Mouse (Mus musculus) c-Kit-positive CD71-positive TER-119-negative erythroid progenitor cells, embryonic 14.5 days (primary cell): Measurements from ENCODE around the gene Adgre1.
"Not testable (repeated sequence)": the region's sequence is repeated elsewhere in the genome, so short reads cannot be mapped to it uniquely, and the experiment has no call there.

Experiments used
- DNase-seq: peaks from one replicate; pipeline ENCODE4 v3.0.0-alpha.2; 2013; ENCODE audit warnings: low read depth

Gene Adgre1

GRCm38 (mm10) chr17:57358441-57358840, at the start of gene Adgre1:
Adgre1 (plus strand) TSS chr17:57358691.
- DNase-seq, result no peak

GRCm38 (mm10) chr17:57311801-57312200, 46.7 kb upstream of the Adgre1 start:
- DNase-seq, result no peak

GRCm38 (mm10) chr17:57327615-57328014, 30.9 kb upstream of the Adgre1 start:
- no peak for DNase-seq

- DNase-seq, result no peak
These were observed 29.5 kb upstream of the Adgre1 start for GRCm38 (mm10) chr17:57328944-57329343.

- no peak for DNase-seq
These were observed 27.5 kb upstream of the Adgre1 start for GRCm38 (mm10) chr17:57330993-57331392.

GRCm38 (mm10) chr17:57332241-57332640, 26.2 kb upstream of the Adgre1 start:
- peak; percentile 24 for DNase-seq

- no peak for DNase-seq
These were observed 24.3 kb upstream of the Adgre1 start for GRCm38 (mm10) chr17:57334001-57334760.

GRCm38 (mm10) chr17:57334761-57335150, 23.7 kb upstream of the Adgre1 start:
- peak; percentile 63 for DNase-seq

- DNase-seq, result not testable (repeated sequence)
These were observed 23.3 kb upstream of the Adgre1 start for GRCm38 (mm10) chr17:57335194-57335593.

- DNase-seq, result peak; percentile 84
These were observed 22.7 kb upstream of the Adgre1 start for GRCm38 (mm10) chr17:57335673-57336303.

- DNase-seq, result no peak
These were observed 20.5 kb upstream of the Adgre1 start for GRCm38 (mm10) chr17:57337996-57338395.

GRCm38 (mm10) chr17:57339298-57339697, 19.2 kb upstream of the Adgre1 start:
- no peak for DNase-seq

GRCm38 (mm10) chr17:57341568-57341967, 16.9 kb upstream of the Adgre1 start:
- no peak for DNase-seq

GRCm38 (mm10) chr17:57344029-57344707, 14.3 kb upstream of the Adgre1 start:
- DNase-seq, result no peak

GRCm38 (mm10) chr17:57347017-57347416, 11.5 kb upstream of the Adgre1 start:
- no peak for DNase-seq

- DNase-seq, result no peak
These were observed 10.7 kb upstream of the Adgre1 start for GRCm38 (mm10) chr17:57347781-57348180.

GRCm38 (mm10) chr17:57349067-57349466, 9.4 kb upstream of the Adgre1 start:
- no peak for DNase-seq

GRCm38 (mm10) chr17:57350212-57350611, 8.3 kb upstream of the Adgre1 start:
- no peak for DNase-seq

- no peak for DNase-seq
These were observed 7.4 kb upstream of the Adgre1 start for GRCm38 (mm10) chr17:57351107-57351506.

- DNase-seq, result no peak
These were observed 1.2 kb downstream of the Adgre1 start for GRCm38 (mm10) chr17:57359485-57360241.
